Mouse (Mus musculus) MEL (cell line): ENCODE data around the gene Klhl30.

Experiments
- CTCF ChIP-seq, 3 experiments: IDR thresholded peaks in 2 of 3; conservative IDR thresholded peaks in 1 of 3; 2 replicates each; pipeline ENCODE4 v1.5.1; 2011 to 2012; ENCODE audit warnings: low read length in 3 of 3, low read depth in 2 of 3, mild to moderate bottlenecking in 2 of 3, improper control_type of control experiment in 1 of 3, inconsistent platforms in 1 of 3, mixed read lengths in 1 of 3, moderate library complexity in 1 of 3; ENCODE audit not compliant: control insufficient read depth in 1 of 3, insufficient read depth in 1 of 3, poor library complexity in 1 of 3, severe bottlenecking in 1 of 3
- E2F4 ChIP-seq: IDR thresholded peaks from 2 replicates; pipeline ENCODE4 v1.6.1; 2011; ENCODE audit warnings: low read depth, low read length, improper control_type of control experiment, borderline replicate concordance
- HCFC1 ChIP-seq: IDR thresholded peaks from 2 replicates; pipeline ENCODE4 v1.6.1; 2012; ENCODE audit warnings: low read depth, mild to moderate bottlenecking, inconsistent platforms, low read length, improper control_type of control experiment, moderate library complexity
- POLR2A ChIP-seq, 2 experiments: IDR thresholded peaks; 2 replicates each; pipeline ENCODE4 v1.6.1; 2011 to 2012; ENCODE audit warnings: low read length in 2 of 2, mild to moderate bottlenecking in 2 of 2, control low read depth in 1 of 2, improper control_type of control experiment in 1 of 2, low read depth in 1 of 2, moderate library complexity in 1 of 2; ENCODE audit not compliant: control insufficient read depth in 1 of 2, insufficient read depth in 1 of 2, poor library complexity in 1 of 2

DNA sequence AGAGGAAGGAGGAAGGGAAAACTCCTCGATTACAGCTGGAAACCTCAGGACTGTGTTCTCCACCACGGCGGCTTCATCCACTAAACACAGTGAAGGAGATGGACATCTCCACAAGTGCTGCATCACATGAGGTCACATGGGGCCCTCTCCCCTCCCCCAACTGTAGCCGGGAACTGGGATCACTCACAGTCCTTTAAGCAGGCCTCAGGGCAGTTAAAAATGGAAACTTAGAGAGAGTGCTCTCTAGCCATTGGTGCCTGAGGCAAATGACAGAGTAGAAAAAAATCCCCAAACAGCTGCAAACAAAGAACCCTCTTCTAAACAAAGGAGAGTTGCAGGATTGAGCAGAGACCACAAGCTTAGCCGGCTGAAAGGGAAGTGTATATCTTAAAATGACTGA lies 37.6 kb upstream of the Klhl30 start:
- TF ChIP-seq HCFC1 (no peak), E2F4 (no peak), POLR2A (IDR thresholded peaks at IDR 0.05; ENCODE audit: control insufficient read depth in 1 of 2, insufficient read depth in 1 of 2, low read depth in 1 of 2, low read length in 2 of 2, poor library complexity in 1 of 2) (no peak), CTCF (IDR thresholded peaks at IDR 0.05 in 2 of 3, conservative IDR thresholded peaks at IDR 0.05 in 1 of 3; ENCODE audit: control insufficient read depth in 1 of 3, insufficient read depth in 1 of 3, low read depth in 2 of 3, low read length in 3 of 3, poor library complexity in 1 of 3, severe bottlenecking in 1 of 3) (no peak)
